Mouse (Mus musculus) hindbrain, postnatal 0 days (tissue): Measurements from ENCODE around the gene Rplp1. TPM values are rescaled to one million over a fixed set of nuclear protein-coding genes. Genes with fewer than 3 reads are reported as not detected.
A peak's percentile ranks its signal among the peaks of the same experiment; 100 is the strongest.

ENCODE experiments used
- ATAC-seq: fragments of 200-750 bp; cut with Nextera tagmentation; 2 replicates; pipeline ENCODE4 v1.8.0; 2017; ENCODE audit warnings: mild to moderate bottlenecking, moderate TSS enrichment, moderate library complexity
- DNase-seq: peaks from one replicate; pipeline ENCODE4 v3.0.0-alpha.2; 2015; ENCODE audit warnings: low spot score
- H3K27ac ChIP-seq: fragments of 300-500 bp; sonication (generic); 2 replicates; pipeline ENCODE4 v1.5.1; 2014; ENCODE audit warnings: mild to moderate bottlenecking
- H3K27me3 ChIP-seq: fragments of 300-500 bp; sonication (generic); 2 replicates; pipeline ENCODE4 v1.6.1; 2014; ENCODE audit warnings: low read length, mixed read lengths; ENCODE audit not compliant: insufficient read depth
- H3K36me3 ChIP-seq: fragments of 300-500 bp; sonication (generic); 2 replicates; pipeline ENCODE4 v1.6.1; 2014; ENCODE audit warnings: low read length, mixed read lengths; ENCODE audit not compliant: insufficient read depth
- H3K4me1 ChIP-seq: fragments of 300-500 bp; sonication (generic); 2 replicates; pipeline ENCODE4 v1.6.1; 2014; ENCODE audit warnings: antibody characterized with exemption, low read length, mixed read lengths; ENCODE audit not compliant: insufficient read depth
- H3K4me2 ChIP-seq: fragments of 300-500 bp; sonication (generic); 2 replicates; pipeline ENCODE4 v1.6.1; 2014; ENCODE audit warnings: low read depth, mild to moderate bottlenecking, low read length, moderate library complexity, mixed read lengths
- H3K4me3 ChIP-seq: fragments of 300-500 bp; sonication (generic); 2 replicates; pipeline ENCODE4 v1.5.1; 2014; ENCODE audit warnings: low read length
- H3K9ac ChIP-seq: fragments of 300-500 bp; sonication (generic); replicated peaks from 2 replicates; pipeline ENCODE4 v1.6.1; 2014; ENCODE audit warnings: mild to moderate bottlenecking, low read length, moderate library complexity, mixed read lengths
- H3K9me3 ChIP-seq: fragments of 300-500 bp; sonication (generic); 2 replicates; pipeline ENCODE4 v1.6.1; 2016; ENCODE audit warnings: low read length, mixed read lengths
- CTCF ChIP-seq: IDR thresholded peaks from 2 replicates; pipeline ENCODE4 v1.5.1; 2016; ENCODE audit warnings: antibody characterized with exemption, control low read depth, low read depth
- WGBS: fragments of 180-500 bp; shearing (Covaris S2); extraction: QIAGEN DNeasy Blood & Tissue Kit; methylation state at CpG from one replicate; pipeline ENCODE4 v1.1.7; 2014; 5-methylcytosine and 5-hydroxymethylcytosine counted together
- polyA plus RNA-seq: library from polyadenylated mRNA; unstranded; fragments of >200 nt; fragmentation: Nextera tagmentation; extraction: Ambion mirVana; gene quantifications from 2 replicates; pipeline ENCODE4 v1.2.1, GENCODE M21; 2015
- total RNA-seq: library from RNA; depleted of rRNA; stranded (reverse); fragments of >200 nt; gene quantifications from 2 replicates; pipeline ENCODE4 v1.2.3, GENCODE M21; 2014; rRNA removed

Rplp1 gene
- 2,832 and 4,239 TPM in 2 replicates for total RNA-seq
- polyA plus RNA-seq, result 1,070 and 1,080 TPM in 2 replicates

DNA sequence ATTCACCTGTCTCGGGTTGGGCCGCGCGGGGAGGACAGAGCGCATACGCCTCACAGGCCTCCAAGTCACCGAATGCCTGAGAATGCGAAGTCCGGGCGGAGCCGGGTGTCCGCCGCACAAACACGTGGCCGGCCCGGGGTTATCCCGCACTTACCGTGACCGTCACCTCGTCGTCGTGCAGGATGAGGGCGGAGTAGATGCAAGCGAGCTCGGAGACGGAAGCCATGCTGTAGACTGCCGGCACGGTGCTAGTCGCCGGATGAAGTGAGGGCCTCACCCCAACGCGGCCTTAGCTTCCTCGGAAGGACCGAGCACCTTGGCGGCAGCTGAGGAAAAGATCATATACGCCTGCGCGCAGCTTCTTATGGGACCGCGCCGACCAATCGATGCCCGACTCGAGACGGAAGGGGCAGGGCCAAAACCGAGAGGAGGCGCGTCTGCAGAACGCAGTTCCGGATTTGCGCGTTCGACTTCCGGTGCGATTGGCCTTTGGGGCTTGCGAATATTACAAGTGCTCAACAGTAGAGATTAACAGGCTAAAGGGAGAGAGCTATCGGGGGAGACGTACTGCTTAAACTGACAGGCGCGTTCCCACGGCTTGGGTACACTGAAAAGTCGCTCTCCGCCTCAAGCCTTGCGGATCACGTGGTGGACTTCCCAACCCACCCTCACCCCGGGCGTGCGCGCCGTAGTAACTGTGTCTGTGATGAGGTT, at the start of gene Rplp1:
Rplp1 (minus strand) TSS at position 340 of the 714 bp plus-strand sequence.
- TF ChIP-seq CTCF, result no peak
- no peaks in the 10 kb centered on the region for H3K9me3 ChIP-seq
- under 1% methylated on average over 70 of the region's 70 CpGs for WGBS
- peak within 1 kb of the TSS; percentile 94 for H3K27ac ChIP-seq
- H3K27me3 ChIP-seq, result no peaks in the 10 kb centered on the region
- H3K4me3 ChIP-seq, result peak within 1 kb of the TSS; percentile 89
- peak within 1 kb of the TSS; percentile 65 for H3K4me2 ChIP-seq
- ATAC-seq (peak; percentile 97), DNase-seq (peak; percentile 98)
- H3K4me1 ChIP-seq, result 0 out of 2 replicates have a peak, but pooled peaks cover 3% of the 10 kb centered on the region
- peak within 1 kb of the TSS; percentile 69 for H3K9ac ChIP-seq
- peaks cover 14% of the 10 kb centered on the region for H3K36me3 ChIP-seq

GRCm38 (mm10) chr9:61963356-61963755, 49.0 kb upstream of the Rplp1 start:
- DNase-seq (peak; percentile 10), ATAC-seq (no peak)
- TF ChIP-seq CTCF, result no peak
- H3K36me3 ChIP-seq, result no peaks in the 10 kb centered on the region
- H3K4me3 ChIP-seq, result no peak overlapping the region
- H3K9ac ChIP-seq, result no peak overlapping the region
- H3K4me1 ChIP-seq, result no peaks in the 10 kb centered on the region
- WGBS, result 67% methylated on average over 6 of the region's 6 CpGs
- H3K27me3 ChIP-seq, result no peaks in the 10 kb centered on the region
- no peak overlapping the region for H3K27ac ChIP-seq
- H3K9me3 ChIP-seq, result no peaks in the 10 kb centered on the region
- no peak overlapping the region for H3K4me2 ChIP-seq

GRCm38 (mm10) chr9:61961181-61961580, 46.8 kb upstream of the Rplp1 start:
- no peaks in the 10 kb centered on the region for H3K4me1 ChIP-seq
- ATAC-seq (no peak), DNase-seq (no peak)
- no peak overlapping the region for H3K4me2 ChIP-seq
- H3K27ac ChIP-seq, result no peak overlapping the region
- H3K36me3 ChIP-seq, result no peaks in the 10 kb centered on the region
- H3K9me3 ChIP-seq, result no peaks in the 10 kb centered on the region
- TF ChIP-seq CTCF, result no peak
- H3K27me3 ChIP-seq, result no peaks in the 10 kb centered on the region
- H3K9ac ChIP-seq, result no peak overlapping the region
- 91% methylated on average over 4 of the region's 4 CpGs for WGBS
- no peak overlapping the region for H3K4me3 ChIP-seq

GRCm38 (mm10) chr9:61960753-61961152, 46.4 kb upstream of the Rplp1 start:
- no peak overlapping the region for H3K4me2 ChIP-seq
- no peaks in the 10 kb centered on the region for H3K36me3 ChIP-seq
- no peaks in the 10 kb centered on the region for H3K4me1 ChIP-seq
- WGBS, result 68% methylated on average over 5 of the region's 5 CpGs
- DNase-seq, result no peak
- H3K4me3 ChIP-seq, result no peak overlapping the region
- no peaks in the 10 kb centered on the region for H3K9me3 ChIP-seq
- H3K9ac ChIP-seq, result no peak overlapping the region
- TF ChIP-seq CTCF, result no peak
- no peak for ATAC-seq
- H3K27ac ChIP-seq, result no peak overlapping the region
- H3K27me3 ChIP-seq, result no peaks in the 10 kb centered on the region

- Histone ChIP-seq H3K4me1 (no peaks in the 10 kb centered on the region), H3K36me3 (no peaks in the 10 kb centered on the region), H3K4me3 (no peak overlapping the region), H3K27ac (no peak overlapping the region), H3K9ac (no peak overlapping the region), H3K4me2 (no peak overlapping the region), H3K9me3 (no peaks in the 10 kb centered on the region), H3K27me3 (no peaks in the 10 kb centered on the region)
- no peak for TF ChIP-seq CTCF
- DNase-seq, result no peak
- WGBS, result 90% methylated on average over 1 of the region's 1 CpGs
- ATAC-seq, result no peak
Observed at GRCm38 (mm10) chr9:61959921-61960569, 45.7 kb upstream of the Rplp1 start.

DNA sequence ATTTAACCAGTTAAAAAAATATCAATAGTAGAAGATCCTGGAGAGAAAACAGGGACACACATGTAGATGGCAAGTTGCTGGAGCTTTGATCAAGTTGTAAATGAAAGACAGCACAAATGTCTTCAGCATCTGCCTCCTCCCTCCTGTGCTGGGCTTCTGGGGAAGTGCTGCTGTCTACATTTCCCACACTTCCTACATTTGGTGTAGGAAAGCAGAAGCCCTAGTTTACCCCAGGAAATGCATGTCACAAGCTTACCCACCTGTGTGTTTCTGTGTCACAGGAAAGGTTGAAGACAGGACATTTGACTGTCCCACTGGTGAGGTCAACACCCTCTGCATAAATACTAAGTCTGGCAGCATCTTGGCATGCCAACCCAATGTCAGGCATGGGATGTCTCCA, 40.4 kb upstream of the Rplp1 start:
- no peak overlapping the region for H3K27ac ChIP-seq
- ATAC-seq (no peak), DNase-seq (no peak)
- no peaks in the 10 kb centered on the region for H3K36me3 ChIP-seq
- no peak overlapping the region for H3K4me3 ChIP-seq
- no peaks in the 10 kb centered on the region for H3K9me3 ChIP-seq
- H3K4me2 ChIP-seq, result no peak overlapping the region
- no peak overlapping the region for H3K9ac ChIP-seq
- H3K27me3 ChIP-seq, result no peaks in the 10 kb centered on the region
- no peaks in the 10 kb centered on the region for H3K4me1 ChIP-seq
- no peak for TF ChIP-seq CTCF

DNA sequence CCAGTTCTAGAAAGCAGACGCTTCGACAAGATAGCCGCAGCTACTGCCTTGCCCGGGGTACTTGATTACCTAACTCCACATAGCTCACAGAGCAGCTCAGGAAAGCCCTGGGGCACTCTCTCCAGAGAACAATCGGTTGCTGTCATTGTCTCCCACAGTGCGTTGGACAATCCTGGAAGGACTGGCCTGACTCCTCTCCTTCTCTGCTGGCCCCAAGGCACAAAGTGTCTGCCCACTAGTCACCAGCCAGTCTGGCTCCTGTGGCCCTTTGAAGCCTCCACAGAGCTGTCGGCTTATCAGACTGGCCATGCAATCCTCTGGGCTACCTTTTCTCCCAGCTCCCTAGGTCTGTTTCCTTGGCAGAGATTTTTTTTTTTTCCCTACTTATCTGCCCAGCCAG, 37.9 kb upstream of the Rplp1 start:
- H3K27me3 ChIP-seq, result no peaks in the 10 kb centered on the region
- no peak overlapping the region for H3K4me2 ChIP-seq
- no peak for ATAC-seq
- TF ChIP-seq CTCF, result no peak
- H3K27ac ChIP-seq, result no peak overlapping the region
- no peaks in the 10 kb centered on the region for H3K36me3 ChIP-seq
- H3K9ac ChIP-seq, result no peak overlapping the region
- no peak for DNase-seq
- 50% methylated on average over 7 of the region's 7 CpGs for WGBS
- H3K4me3 ChIP-seq, result no peak overlapping the region
- no peaks in the 10 kb centered on the region for H3K9me3 ChIP-seq
- peaks cover 6% of the 10 kb centered on the region for H3K4me1 ChIP-seq
